Mouse (Mus musculus) brown adipose tissue, adult 24 weeks (tissue): ENCODE measurements around the gene Dcaf4. TPM values are rescaled to one million over a fixed set of nuclear protein-coding genes. Genes with fewer than 3 reads are reported as not detected.

Experiments used
- polyA plus RNA-seq: library from polyadenylated mRNA; stranded (reverse); fragments of >200 nt; gene quantifications from 2 replicates; pipeline ENCODE4 v1.2.4, GENCODE M21; 2012; ENCODE audit not compliant: missing spikeins, insufficient read depth, insufficient read length

Gene Dcaf4
- polyA plus RNA-seq, 1 experiment: 17.8 TPM

Other genes with a start within 250 kb of the Dcaf4 start
- gene Dpf3, start 32.8 kb upstream of the Dcaf4 start, polyA plus RNA-seq: 5.8 and 10.9 TPM in 2 replicates
- 10.3 and 12.3 TPM in 2 replicates for gene Zfyve1, start 76.8 kb downstream of the Dcaf4 start, polyA plus RNA-seq
- gene Rbm25, start 110.8 kb downstream of the Dcaf4 start, polyA plus RNA-seq: 27.9 and 46.4 TPM in 2 replicates
- 18.9 and 19.6 TPM in 2 replicates for gene Psen1, start 167.7 kb downstream of the Dcaf4 start, polyA plus RNA-seq
- gene Papln, start 243.2 kb downstream of the Dcaf4 start, polyA plus RNA-seq: 0.59 TPM in 1 of 2 replicates, not detected in the other